Mouse (Mus musculus) left cerebral cortex, postnatal 10 days (tissue): ENCODE results near the gene Ubash3b. TPM values are rescaled to one million over a fixed set of nuclear protein-coding genes. Genes with fewer than 3 reads are reported as not detected.
A peak's percentile ranks its signal among the peaks of the same experiment; 100 is the strongest.

Experiments
- DNase-seq, 2 experiments: peaks; one replicate each; pipeline ENCODE4 v3.0.0; 2021 to 2022; ENCODE audit warnings: low spot score in 2 of 2, mixed read lengths in 1 of 2; ENCODE audit errors: extremely low spot score in 1 of 2
- intact Hi-C: fragments of 180-260 bp; cut with DNase I; formaldehyde crosslinking; loops from one replicate; pipeline ENCODE4 v1.15.1; 2025
- total RNA-seq, 2 experiments: library from RNA; stranded (reverse); gene quantifications; 2 replicates each; pipeline ENCODE4 v1.2.3; 2021

Gene Ubash3b
- total RNA-seq, 2 experiments from 2014 or later: 30.4 to 31.7 TPM

DNA sequence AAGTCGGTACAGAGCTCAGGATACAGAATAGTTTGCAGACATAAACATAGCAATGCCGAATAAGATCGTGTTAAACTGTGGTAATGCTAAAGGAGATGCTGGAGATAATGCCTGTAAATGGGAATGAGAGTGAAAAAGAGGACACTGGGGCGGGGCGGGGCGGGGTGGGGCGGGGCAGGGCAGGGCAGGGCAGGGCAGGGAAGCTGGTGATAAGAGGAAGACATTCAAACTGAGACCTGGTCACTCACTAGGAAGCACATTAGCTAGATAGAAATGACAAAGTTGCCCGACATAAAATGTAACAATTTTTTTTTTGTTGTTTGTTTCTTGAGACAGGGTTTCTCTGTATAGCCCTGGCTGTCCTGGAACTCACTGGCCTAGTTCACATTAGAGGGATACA, 10.9 kb upstream of the Ubash3b start:
- DNase-seq: no peak
- intact Hi-C loops: no loop called here

- intact Hi-C loops: no loop called here
- no peak for DNase-seq
These were observed 8.5 kb upstream of the Ubash3b start for GRCm38 (mm10) chr9:41170026-41170425.

GRCm38 (mm10) chr9:41168656-41169055, 7.2 kb upstream of the Ubash3b start:
- intact Hi-C loops: no loop called here
- no peak for DNase-seq

- intact Hi-C loops: no loop called here
- DNase-seq: no peak
These were observed 6.7 kb upstream of the Ubash3b start for GRCm38 (mm10) chr9:41168206-41168605.

DNA sequence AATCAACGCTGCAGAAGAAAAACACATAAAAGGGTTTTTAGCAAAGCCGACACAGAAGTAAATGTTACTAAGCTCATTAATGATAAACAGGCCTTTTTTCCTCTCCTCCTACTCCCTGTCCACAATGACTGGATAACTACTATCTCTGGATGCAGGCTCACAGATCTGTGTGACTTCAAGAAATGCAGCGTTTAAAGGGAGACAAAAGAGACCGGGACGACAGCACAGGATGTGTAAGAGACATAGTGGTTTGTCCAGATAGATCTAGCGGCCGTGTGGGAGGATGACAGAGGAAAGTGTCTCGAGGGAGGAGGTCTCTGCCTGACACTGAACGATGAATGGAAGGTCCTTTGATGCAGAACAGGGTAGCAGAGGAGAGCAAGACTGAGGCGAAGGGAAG, 5.4 kb upstream of the Ubash3b start:
- intact Hi-C loops: no loop called here
- no peak for DNase-seq

GRCm38 (mm10) chr9:41162363-41162762, 866 bp upstream of the Ubash3b start:
- no peak for DNase-seq
- intact Hi-C loops: no loop called here

GRCm38 (mm10) chr9:41160536-41161176, 841 bp downstream of the Ubash3b start:
- intact Hi-C loops: no loop called here
- no peak for DNase-seq

- intact Hi-C loops: loop anchor here (5.0 kb wide), 1 partner anchor 117 kb away; no protein-coding TSS in a partner anchor
- DNase-seq: no peak
These were observed 2.3 kb downstream of the Ubash3b start for GRCm38 (mm10) chr9:41159223-41159622.

DNA sequence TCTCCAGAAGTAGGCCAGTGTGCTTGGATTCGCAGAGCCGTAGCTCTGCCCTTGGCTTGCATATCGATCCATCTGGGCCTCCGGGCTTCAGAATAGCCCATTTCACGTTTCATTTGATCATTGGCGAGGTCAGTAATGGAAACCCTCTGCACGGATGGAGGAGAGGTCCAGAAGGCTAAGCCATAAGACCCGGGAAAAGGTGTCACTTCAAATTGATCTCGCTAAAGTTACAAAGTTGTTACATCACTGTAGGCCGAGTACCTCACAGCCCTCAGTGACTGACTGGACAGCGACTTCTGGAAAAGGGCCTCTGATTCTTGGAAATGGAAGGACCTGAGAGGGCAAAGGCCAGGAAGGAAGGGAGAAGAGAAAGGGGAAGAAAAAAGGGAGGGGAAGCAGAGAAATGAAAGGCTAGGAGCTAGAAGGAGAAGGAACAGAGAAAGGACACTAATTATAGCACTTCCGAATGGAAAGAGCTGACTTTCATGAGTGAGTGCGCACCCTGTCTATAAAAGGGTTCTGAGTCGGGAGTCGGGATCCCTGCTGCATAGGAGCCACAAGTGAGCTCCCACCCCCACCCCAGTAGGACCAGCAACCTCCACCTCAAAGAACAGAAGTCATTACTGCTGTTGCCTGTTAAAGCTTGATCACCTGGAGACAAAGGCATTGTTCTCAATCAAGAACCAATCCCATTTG, 3.5 kb downstream of the Ubash3b start:
- intact Hi-C loops: loop anchor here (5.0 kb wide), 1 partner anchor 116 kb away; no protein-coding TSS in a partner anchor
- DNase-seq: no peak

- peak; percentile 63 to 83 for DNase-seq
These were observed 4.3 kb downstream of the Ubash3b start for GRCm38 (mm10) chr9:41157020-41157871.

DNA sequence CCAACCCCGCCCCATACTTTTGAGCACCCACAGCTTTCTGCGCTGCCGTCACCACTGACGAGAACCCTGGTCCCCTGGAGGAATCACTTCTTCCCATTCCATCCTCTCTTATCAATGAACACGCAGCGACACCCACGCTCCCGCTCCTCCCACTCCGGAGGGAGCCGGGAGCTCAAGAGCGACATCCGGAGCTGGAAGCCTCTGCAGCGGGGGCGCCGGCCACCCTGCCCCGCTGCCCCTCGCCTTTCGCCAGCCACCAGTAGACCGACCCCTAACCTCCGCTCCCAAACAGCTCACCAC, 4.8 kb downstream of the Ubash3b start:
- intact Hi-C loops: loop anchor here (5.0 kb wide), 1 partner anchor 114 kb away; no protein-coding TSS in a partner anchor
- peak in 1 of 2 experiments; percentile 55 for DNase-seq

More at GRCm38 (mm10) chr9:41157020-41157871, 4.3 kb downstream of the Ubash3b start:
- intact Hi-C loops: loop anchor here (5.0 kb wide), 1 partner anchor 115 kb away; no protein-coding TSS in a partner anchor

DNA sequence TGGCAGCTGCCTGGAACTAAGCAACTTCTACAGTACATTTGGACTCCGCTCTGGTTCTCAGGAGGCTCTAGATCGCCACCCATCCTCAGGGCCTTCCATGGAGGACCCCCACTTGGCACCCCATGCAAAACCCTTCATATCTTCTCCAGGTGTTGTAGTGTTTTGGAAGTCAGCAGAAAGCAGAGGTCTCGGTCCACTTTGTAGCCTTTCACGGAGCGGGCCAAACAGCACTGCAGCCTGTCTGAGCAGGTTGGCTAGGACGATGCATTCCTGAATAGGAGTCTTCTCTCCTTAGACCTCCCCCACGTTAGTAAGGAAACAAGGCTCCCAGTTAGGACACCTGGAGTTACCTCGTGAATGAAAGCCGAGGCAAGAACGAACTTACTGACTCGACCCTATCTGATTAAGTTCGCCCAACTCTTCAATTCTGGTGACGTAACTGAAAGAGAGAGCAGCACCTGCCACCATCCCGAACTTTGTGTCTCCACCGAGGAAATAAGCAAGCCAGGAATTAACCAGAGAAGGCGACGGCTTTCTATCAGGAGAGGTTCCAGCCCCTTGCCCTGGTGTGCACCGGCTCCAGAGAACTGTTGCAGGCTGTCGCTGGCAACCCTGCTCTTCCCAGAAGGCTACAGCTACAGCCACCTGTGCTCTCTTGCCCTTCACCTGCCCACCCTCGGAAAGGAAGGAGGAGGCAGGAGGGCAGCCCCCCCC, 5.3 kb downstream of the Ubash3b start:
- no peak for DNase-seq
- intact Hi-C loops: loop anchor here (5.0 kb wide), 1 partner anchor 114 kb away; no protein-coding TSS in a partner anchor

DNA sequence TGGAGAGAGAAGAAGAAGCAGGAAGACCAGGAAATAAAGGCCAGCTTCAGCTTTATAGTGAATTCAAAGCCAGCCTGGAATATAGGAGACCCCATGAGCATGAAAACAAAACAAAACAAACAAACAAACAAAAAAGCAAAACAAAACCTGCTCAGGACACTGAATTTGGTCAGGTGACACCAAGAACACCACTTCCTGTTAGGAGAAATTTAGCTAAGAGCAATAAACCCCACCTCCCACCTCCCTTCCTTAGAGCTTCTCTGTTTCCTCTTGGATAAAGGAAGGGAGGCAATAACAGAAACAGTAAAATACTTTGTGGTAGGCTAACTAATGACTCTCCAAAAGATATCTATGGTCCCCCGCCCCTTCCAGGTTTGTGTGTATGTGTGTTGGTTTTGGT, 7.5 kb downstream of the Ubash3b start:
- no peak for DNase-seq
- intact Hi-C loops: no loop called here

DNA sequence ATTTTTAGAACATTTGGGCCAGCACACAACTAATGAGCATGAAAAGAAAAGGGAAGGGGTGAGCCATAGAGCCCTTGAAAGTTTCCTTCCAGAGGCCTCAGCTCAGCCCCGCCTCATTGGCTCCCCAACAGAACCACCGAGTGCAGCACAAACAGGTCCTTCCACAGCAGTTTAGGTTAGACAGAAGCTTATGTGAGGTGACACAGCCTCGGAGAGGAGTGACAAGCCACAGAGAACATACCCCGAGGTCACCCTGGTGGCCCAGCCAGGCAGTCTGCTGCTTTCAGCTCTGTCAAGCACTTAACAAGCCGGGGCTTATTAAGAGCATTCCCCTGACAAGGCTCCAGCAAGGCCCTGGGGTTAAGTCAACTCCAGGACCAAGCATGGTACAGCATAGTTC, 8.4 kb downstream of the Ubash3b start:
- intact Hi-C loops: no loop called here
- peak in 1 of 2 experiments; percentile 48 for DNase-seq

DNA sequence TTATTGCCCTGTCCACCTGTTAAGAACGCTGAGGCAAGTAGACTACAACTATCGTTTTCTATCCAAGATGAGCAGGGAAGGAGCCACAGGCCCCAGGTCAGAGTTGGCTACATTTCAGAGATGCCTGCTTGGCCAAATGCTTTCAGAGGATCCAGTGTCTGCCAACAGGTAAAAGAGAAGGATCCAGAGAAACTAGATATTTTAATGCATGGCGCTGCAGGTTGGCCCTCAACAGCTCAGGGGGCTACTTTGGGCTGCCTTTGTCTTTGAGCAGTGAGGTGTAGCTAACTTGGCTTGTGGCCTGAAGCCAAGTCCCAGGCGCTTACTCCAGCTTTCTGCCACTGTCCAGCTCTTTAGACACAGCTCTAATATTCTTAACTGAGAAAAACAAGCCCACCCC, 10.0 kb downstream of the Ubash3b start:
- no peak for DNase-seq
- intact Hi-C loops: no loop called here

DNA sequence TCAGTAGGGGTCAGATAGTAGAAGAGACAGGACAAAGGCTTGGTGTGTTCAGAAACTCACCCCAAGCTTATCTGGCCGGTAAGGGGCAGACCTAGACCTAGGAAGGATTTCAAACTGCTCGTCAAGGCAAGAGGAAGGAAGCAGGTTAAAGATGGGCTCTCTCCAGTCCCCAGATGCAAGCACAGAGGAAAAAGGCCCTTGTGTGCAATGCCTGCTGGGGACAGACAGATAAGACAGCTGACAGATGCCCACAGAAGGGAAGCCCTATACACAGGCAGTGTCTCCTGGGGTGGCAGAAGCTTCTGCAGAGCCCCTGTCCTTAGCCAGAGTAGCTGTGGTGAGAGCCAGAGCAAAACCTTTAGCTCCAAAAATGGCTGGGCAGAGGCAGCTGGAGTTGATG, 11.6 kb downstream of the Ubash3b start:
- intact Hi-C loops: no loop called here
- DNase-seq: no peak

- intact Hi-C loops: no loop called here
- no peak for DNase-seq
These were observed 12.3 kb downstream of the Ubash3b start for GRCm38 (mm10) chr9:41149079-41149676.

GRCm38 (mm10) chr9:41148600-41148999, 12.9 kb downstream of the Ubash3b start:
- intact Hi-C loops: no loop called here
- peak; percentile 51 to 64 for DNase-seq
